Mouse (Mus musculus): ENCODE measurements around the gene Tmem205.

Gene Tmem205

GRCm38 (mm10) chr9:21944267-21944666 is 16.9 kb upstream of the Tmem205 start:
- ATAC-seq (ENCODE audit: low TSS enrichment): no peak

GRCm38 (mm10) chr9:21943638-21944037 is 16.3 kb upstream of the Tmem205 start:
- no peak for ATAC-seq (ENCODE audit: low TSS enrichment)

- ATAC-seq (ENCODE audit: low TSS enrichment): no peak
These were observed 15.7 kb upstream of the Tmem205 start for GRCm38 (mm10) chr9:21943046-21943445.

GRCm38 (mm10) chr9:21938234-21938855 is 11.0 kb upstream of the Tmem205 start:
- 0 out of 2 replicates have a peak, but pooled peaks have one; percentile 8 for ATAC-seq (ENCODE audit: low TSS enrichment)

- 0 out of 2 replicates have a peak, but pooled peaks have one; percentile 17 for ATAC-seq (ENCODE audit: low TSS enrichment)
These were observed 10.4 kb upstream of the Tmem205 start for GRCm38 (mm10) chr9:21937711-21938175.

GRCm38 (mm10) chr9:21936692-21937570 is 9.6 kb upstream of the Tmem205 start, which contains the start of gene Plppr2:
Gene Plppr2, plus strand, starts transcription at chr9:21937033.
- peak; percentile 82 for ATAC-seq (ENCODE audit: low TSS enrichment)

- ATAC-seq (ENCODE audit: low TSS enrichment): no peak
These were observed 8.2 kb upstream of the Tmem205 start for GRCm38 (mm10) chr9:21935466-21936131.

GRCm38 (mm10) chr9:21934021-21934420 is 6.7 kb upstream of the Tmem205 start:
- ATAC-seq (ENCODE audit: low TSS enrichment): no peak

GRCm38 (mm10) chr9:21932445-21933137 is 5.2 kb upstream of the Tmem205 start:
- ATAC-seq (ENCODE audit: low TSS enrichment): no peak

GRCm38 (mm10) chr9:21932006-21932405 is 4.7 kb upstream of the Tmem205 start:
- ATAC-seq (ENCODE audit: low TSS enrichment): no peak

GRCm38 (mm10) chr9:21929208-21929607 is 1.9 kb upstream of the Tmem205 start:
- ATAC-seq (ENCODE audit: low TSS enrichment): no peak

- no peak for ATAC-seq (ENCODE audit: low TSS enrichment)
These were observed 572 bp downstream of the Tmem205 start for GRCm38 (mm10) chr9:21926784-21927183.

GRCm38 (mm10) chr9:21926155-21926554 is 1.2 kb downstream of the Tmem205 start:
- ATAC-seq (ENCODE audit: low TSS enrichment): no peak

- no peak for ATAC-seq (ENCODE audit: low TSS enrichment)
These were observed 1.9 kb downstream of the Tmem205 start for GRCm38 (mm10) chr9:21925506-21925905.

- ATAC-seq (ENCODE audit: low TSS enrichment): no peak
These were observed 2.3 kb downstream of the Tmem205 start for GRCm38 (mm10) chr9:21925034-21925433.

GRCm38 (mm10) chr9:21924099-21924493 is 3.3 kb downstream of the Tmem205 start:
- ATAC-seq (ENCODE audit: low TSS enrichment): no peak

- ATAC-seq (ENCODE audit: low TSS enrichment): no peak
These were observed 3.8 kb downstream of the Tmem205 start for GRCm38 (mm10) chr9:21923490-21924098.

- no peak for ATAC-seq (ENCODE audit: low TSS enrichment)
These were observed 4.3 kb downstream of the Tmem205 start for GRCm38 (mm10) chr9:21923036-21923435.

GRCm38 (mm10) chr9:21918692-21919384 is 8.5 kb downstream of the Tmem205 start:
- ATAC-seq (ENCODE audit: low TSS enrichment): peak; percentile 27; the same call in 1 of the 2 replicates

GRCm38 (mm10) chr9:21918035-21918592 is 9.2 kb downstream of the Tmem205 start, which contains the start of gene Rab3d:
Gene Rab3d, minus strand, starts transcription at chr9:21918192.
- ATAC-seq (ENCODE audit: low TSS enrichment): peak; percentile 66

Data from frontal cortex, adult (tissue).